In genomic region chr14:23729377-23729776, GRCm38 (mm10) we compare ENCODE assay signal across 16 mouse cellular contexts.
DNase-seq lines count a peak whose midpoint lies in the region; ATAC-seq and TF ChIP-seq lines count a peak whose summit lies in the region.
"Had no signal": no experiment of that assay in that cellular context is flagged by ENCODE, and none has a peak within 500 bp of the region (broad histone marks: within the 10 kb centered on the region; RNA-seq: fewer than 3 reads in every experiment).

No protein-coding gene starts in this region.

- no peak overlapping the region for H3K4me2 ChIP-seq in lung, embryonic 14.5 days
- H3K4me2 ChIP-seq: forebrain, embryonic 15.5 days; hindbrain, embryonic 15.5 days had no signal

- 26% methylated on average over 2 of the region's 2 CpGs for WGBS in lung, embryonic 14.5 days
- WGBS in embryonic facial prominence, embryonic 10.5 days = 57% methylated on average over 2 of the region's 2 CpGs

- no peak for ATAC-seq in lung, embryonic 14.5 days (ENCODE audit: insufficient read depth)
- ATAC-seq: activated CD4-positive, CD25-positive, alpha-beta regulatory T cell, adult 4 months; forebrain, embryonic 15.5 days; lung, postnatal 0 days; midbrain, embryonic 16.5 days had no signal

- TF ChIP-seq CTCF in lung, embryonic 14.5 days (IDR thresholded peaks at IDR 0.05; ENCODE audit: low read depth) = no peak

- H3K9ac ChIP-seq in lung, embryonic 14.5 days = no peak overlapping the region
- H3K9ac ChIP-seq: forebrain, embryonic 15.5 days; hindbrain, embryonic 15.5 days had no signal

- no peaks in the 10 kb centered on the region for H3K36me3 ChIP-seq in lung, embryonic 14.5 days (ENCODE audit: insufficient read depth)
- H3K36me3 ChIP-seq in embryonic facial prominence, embryonic 10.5 days (replicated peaks) = no peaks in the 10 kb centered on the region
- H3K36me3 ChIP-seq: forebrain, embryonic 15.5 days; hindbrain, embryonic 15.5 days had no signal

- H3K4me3 ChIP-seq in lung, embryonic 14.5 days (ENCODE audit: low read depth, low read length) = no peak overlapping the region
- H3K4me3 ChIP-seq in embryonic facial prominence, embryonic 10.5 days = no peak overlapping the region
- H3K4me3 ChIP-seq: forebrain, embryonic 15.5 days; hindbrain, embryonic 15.5 days had no signal

- no peaks in the 10 kb centered on the region for H3K4me1 ChIP-seq in lung, embryonic 14.5 days (ENCODE audit: insufficient read depth)
- no peaks in the 10 kb centered on the region for H3K4me1 ChIP-seq in embryonic facial prominence, embryonic 10.5 days

- H3K27ac ChIP-seq in lung, embryonic 14.5 days (ENCODE audit: low read depth) = no peak overlapping the region
- no peak overlapping the region for H3K27ac ChIP-seq in embryonic facial prominence, embryonic 10.5 days (replicated peaks)
- H3K27ac ChIP-seq: forebrain, embryonic 15.5 days; hindbrain, embryonic 15.5 days had no signal

- peak; percentile 83 for DNase-seq in lung, embryonic 14.5 days
- no peak for DNase-seq in lung, postnatal 25 days (ENCODE audit: low spot score)
- peak; percentile 76 for DNase-seq in NIH3T3 (ENCODE audit: low read depth)
- peak; percentile 58 for DNase-seq in embryonic facial prominence, embryonic 10.5 days (ENCODE audit: low spot score)
- DNase-seq in retina, embryonic 14.5 days (ENCODE audit: low spot score) = peak; percentile 44
- no peak for DNase-seq in heart, adult 11 months
- DNase-seq in heart, adult 8-10 months (ENCODE audit: low spot score) = no peak
- DNase-seq: cerebellum, adult 9-10 months; kidney, postnatal 14 days; layer of hippocampus, postnatal 36 days; right cerebral cortex, postnatal 4 days had no signal

- H3K9me3 ChIP-seq in lung, embryonic 14.5 days (ENCODE audit: low read depth, low read length) = no peaks in the 10 kb centered on the region
- H3K9me3 ChIP-seq in embryonic facial prominence, embryonic 10.5 days = no peaks in the 10 kb centered on the region
- H3K9me3 ChIP-seq: forebrain, embryonic 15.5 days; hindbrain, embryonic 15.5 days had no signal

- H3K27me3 ChIP-seq in lung, embryonic 14.5 days (ENCODE audit: insufficient read depth, low read length) = no peaks in the 10 kb centered on the region
- no peaks in the 10 kb centered on the region for H3K27me3 ChIP-seq in embryonic facial prominence, embryonic 10.5 days (replicated peaks; ENCODE audit: low read depth, poor library complexity, severe bottlenecking)
- H3K27me3 ChIP-seq: forebrain, embryonic 15.5 days; hindbrain, embryonic 15.5 days had no signal

Comparison
In these comparisons a context has a peak if more than half of its experiments do, and no peak if none do; other contexts are left out.
1. DNase-seq: peak in lung, embryonic 14.5 days (single experiment), NIH3T3 (single experiment), embryonic facial prominence, embryonic 10.5 days (single experiment) and retina, embryonic 14.5 days (single experiment); none in lung, postnatal 25 days (single experiment), heart, adult 11 months (single experiment) and heart, adult 8-10 months (single experiment).